Mouse (Mus musculus): Measurements from ENCODE around the gene Nr1d1.

Nr1d1 gene

GRCm38 (mm10) chr11:98770096-98770975 lies 4.8 kb downstream of the Nr1d1 start:
- no peak for DNase-seq (ENCODE audit: low read depth, low spot score)

- DNase-seq (ENCODE audit: low read depth, low spot score): no peak
Measured at GRCm38 (mm10) chr11:98769007-98769954, 5.9 kb downstream of the Nr1d1 start.

- no peak for DNase-seq (ENCODE audit: low read depth, low spot score)
Measured at GRCm38 (mm10) chr11:98768127-98769006, 6.8 kb downstream of the Nr1d1 start.

- DNase-seq (ENCODE audit: low read depth, low spot score): no peak
Measured at GRCm38 (mm10) chr11:98767713-98768112, 7.4 kb downstream of the Nr1d1 start.

- DNase-seq (ENCODE audit: low read depth, low spot score): no peak
Measured at GRCm38 (mm10) chr11:98767276-98767675, 7.9 kb downstream of the Nr1d1 start.

- no peak for DNase-seq (ENCODE audit: low read depth, low spot score)
Measured at GRCm38 (mm10) chr11:98766816-98767215, 8.3 kb downstream of the Nr1d1 start.

GRCm38 (mm10) chr11:98766346-98766745 lies 8.8 kb downstream of the Nr1d1 start:
- no peak for DNase-seq (ENCODE audit: low read depth, low spot score)

- DNase-seq (ENCODE audit: low read depth, low spot score): no peak
Measured at GRCm38 (mm10) chr11:98765421-98766309, 9.5 kb downstream of the Nr1d1 start.

GRCm38 (mm10) chr11:98764746-98765145 lies 10.4 kb downstream of the Nr1d1 start:
- DNase-seq (ENCODE audit: low read depth, low spot score): no peak

- no peak for DNase-seq (ENCODE audit: low read depth, low spot score)
Measured at GRCm38 (mm10) chr11:98764091-98764490, 11.0 kb downstream of the Nr1d1 start.

GRCm38 (mm10) chr11:98763502-98763861 lies 11.7 kb downstream of the Nr1d1 start:
- no peak for DNase-seq (ENCODE audit: low read depth, low spot score)

- DNase-seq (ENCODE audit: low read depth, low spot score): no peak
Measured at GRCm38 (mm10) chr11:98762756-98763501, 12.2 kb downstream of the Nr1d1 start.

GRCm38 (mm10) chr11:98761939-98762338 lies 13.2 kb downstream of the Nr1d1 start:
- no peak for DNase-seq (ENCODE audit: low read depth, low spot score)

GRCm38 (mm10) chr11:98756711-98757110 lies 18.4 kb downstream of the Nr1d1 start:
- no peak for DNase-seq (ENCODE audit: low read depth, low spot score)

- DNase-seq (ENCODE audit: low read depth, low spot score): no peak
Measured at GRCm38 (mm10) chr11:98755726-98756380, 19.3 kb downstream of the Nr1d1 start.

GRCm38 (mm10) chr11:98754621-98755181 lies 20.4 kb downstream of the Nr1d1 start:
- DNase-seq (ENCODE audit: low read depth, low spot score): no peak

GRCm38 (mm10) chr11:98754151-98754620 lies 20.9 kb downstream of the Nr1d1 start:
- DNase-seq (ENCODE audit: low read depth, low spot score): no peak

GRCm38 (mm10) chr11:98753264-98753663 lies 21.9 kb downstream of the Nr1d1 start:
- DNase-seq (ENCODE audit: low read depth, low spot score): no peak

All from brain, embryonic 18.5 days (tissue).